ENCODE assay signal across 12 mouse cellular contexts in the genomic region with DNA sequence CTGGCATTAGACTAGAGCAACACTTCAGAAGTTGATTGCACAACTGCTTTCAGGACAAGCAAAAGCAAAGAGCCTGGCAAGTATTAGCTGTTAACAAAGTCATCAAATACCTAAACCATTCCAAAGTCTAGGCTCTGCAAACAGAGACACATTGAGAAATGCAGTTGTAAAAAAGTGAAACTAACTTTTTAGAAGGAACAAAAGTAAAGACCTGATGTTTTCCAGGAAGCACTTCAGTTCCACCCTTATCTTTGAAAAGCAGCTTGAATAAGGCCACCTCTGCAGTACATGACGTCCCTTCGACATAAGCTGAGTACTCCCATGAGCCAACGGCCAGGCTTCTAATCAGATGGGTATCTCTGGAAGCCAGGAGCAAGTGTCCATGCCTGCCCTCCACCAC. TPM values are rescaled to one million over a fixed set of nuclear protein-coding genes. Genes with fewer than 3 reads are reported as not detected.
DNase-seq lines count a peak whose midpoint lies in the region; ATAC-seq and TF ChIP-seq lines count a peak whose summit lies in the region.
"Had no signal": no experiment of that assay in that cellular context is flagged by ENCODE, and none has a peak within 500 bp of the region (broad histone marks: within the 10 kb centered on the region; RNA-seq: fewer than 3 reads in every experiment).

No protein-coding gene starts in this region.

- H3K4me3 ChIP-seq in embryonic fibroblast, embryonic 13.5 days (ENCODE audit: insufficient read depth, low read length): no peak overlapping the region
- peak overlapping the region; percentile 48 for H3K4me3 ChIP-seq in liver, embryonic 16.5 days (ENCODE audit: low read depth, low read length)
- H3K4me3 ChIP-seq in hindbrain, embryonic 11.5 days (ENCODE audit: low read depth, low read length): no peak overlapping the region

- no peaks in the 10 kb centered on the region for H3K9me3 ChIP-seq in liver, embryonic 16.5 days (replicated peaks; ENCODE audit: control insufficient read depth, low read length)
- no peaks in the 10 kb centered on the region for H3K9me3 ChIP-seq in hindbrain, embryonic 11.5 days (ENCODE audit: control insufficient read depth, low read length)

- H3K27me3 ChIP-seq in liver, embryonic 16.5 days (ENCODE audit: control insufficient read depth, insufficient read depth, low read depth, low read length): no peaks in the 10 kb centered on the region
- no peaks in the 10 kb centered on the region for H3K27me3 ChIP-seq in hindbrain, embryonic 11.5 days (ENCODE audit: control insufficient read depth, insufficient read depth, low read length)

- 0% methylated on average over 3 of the region's 3 CpGs for WGBS in liver, embryonic 16.5 days (ENCODE audit: insufficient replicate concordance)
- WGBS in hindbrain, embryonic 11.5 days: 89% methylated on average over 3 of the region's 3 CpGs

- peak overlapping the region; percentile 58 for H3K9ac ChIP-seq in liver, embryonic 16.5 days (ENCODE audit: low read depth, low read length)
- no peak overlapping the region for H3K9ac ChIP-seq in hindbrain, embryonic 11.5 days (ENCODE audit: low read depth, low read length)

- TF ChIP-seq CTCF in embryonic fibroblast, embryonic 13.5 days (IDR thresholded peaks at IDR 0.05; ENCODE audit: borderline replicate concordance, insufficient read depth, low read length): no peak

- H3K4me2 ChIP-seq in liver, embryonic 16.5 days (ENCODE audit: low read depth, low read length): peak overlapping the region; percentile 79
- H3K4me2 ChIP-seq in hindbrain, embryonic 11.5 days (replicated peaks; ENCODE audit: low read depth, low read length): no peak overlapping the region

- no peak for TF ChIP-seq POLR2A in embryonic fibroblast, embryonic 13.5 days (IDR thresholded peaks at IDR 0.05; ENCODE audit: low read depth, low read length)

- DNase-seq in NIH3T3 (ENCODE audit: low read depth): peak; percentile 57
- peak; percentile 11 for DNase-seq in skeletal muscle tissue, adult 2 months (ENCODE audit: low read depth, low spot score)
- no peak for DNase-seq in gastrocnemius, postnatal 36 days
- no peak for DNase-seq in B cell, adult 2 months
- no peak for DNase-seq in hindbrain, embryonic 11.5 days (ENCODE audit: low spot score)
- DNase-seq: cerebellum, adult 9-10 months; gastrocnemius, postnatal 25 days; left cerebral cortex, postnatal 4 days; right cerebral cortex, adult 18-20 months had no signal

- ATAC-seq in liver, embryonic 16.5 days (ENCODE audit: low read depth): peak; percentile 95
- ATAC-seq in hindbrain, embryonic 11.5 days (ENCODE audit: low FRiP score): no peak

- peak overlapping the region; percentile 62; the same call in 1 of the 2 replicates for H3K27ac ChIP-seq in embryonic fibroblast, embryonic 13.5 days (ENCODE audit: insufficient read depth, low read length)
- H3K27ac ChIP-seq in liver, embryonic 16.5 days (ENCODE audit: low read length): peak overlapping the region; percentile 99
- no peak overlapping the region for H3K27ac ChIP-seq in hindbrain, embryonic 11.5 days (ENCODE audit: low read depth, low read length)

- intact Hi-C loops in gastrocnemius, postnatal 36 days (cut with DNase I): no loop called here

- H3K36me3 ChIP-seq in liver, embryonic 16.5 days (ENCODE audit: control insufficient read depth, insufficient read depth): no peaks in the 10 kb centered on the region
- H3K36me3 ChIP-seq in hindbrain, embryonic 11.5 days (ENCODE audit: control insufficient read depth, insufficient read depth, low read length): no peaks in the 10 kb centered on the region

- H3K4me1 ChIP-seq in embryonic fibroblast, embryonic 13.5 days (ENCODE audit: control insufficient read depth, insufficient read depth, low read length): no peaks in the 10 kb centered on the region
- H3K4me1 ChIP-seq in liver, embryonic 16.5 days (ENCODE audit: control insufficient read depth, low read depth, low read length): peaks cover 27% of the 10 kb centered on the region
- no peaks in the 10 kb centered on the region for H3K4me1 ChIP-seq in hindbrain, embryonic 11.5 days (replicated peaks; ENCODE audit: control insufficient read depth, insufficient read depth, low read length)

RNA-seq across cellular contexts. Expression of gene Crisp2, which starts 0.3 kb away (rescaled TPM):
- 0.40 TPM in 1 of 2 replicates, not detected in the other for polyA plus RNA-seq in embryonic fibroblast, embryonic 13.5 days (2011; ENCODE audit: insufficient read length, low read depth, missing spikeins)
- 0.08 and 0.27 TPM in 2 replicates for polyA plus RNA-seq in liver, embryonic 16.5 days (2015; fragmentation: Nextera tagmentation; extraction: Ambion mirVana)
- not detected for total RNA-seq in gastrocnemius, postnatal 36 days (2021)
- polyA plus RNA-seq in hindbrain, embryonic 11.5 days (2014; fragmentation: Nextera tagmentation; extraction: Ambion mirVana): not detected in 2 replicates
- total RNA-seq: gastrocnemius, postnatal 25 days; left cerebral cortex, postnatal 4 days had no signal
- polyA plus RNA-seq: intestine, embryonic 14.5 days had no signal

RNA-seq across cellular contexts. Expression of gene Rhag, which starts 4.4 kb away (rescaled TPM):
- polyA plus RNA-seq in embryonic fibroblast, embryonic 13.5 days (2011; ENCODE audit: insufficient read length, low read depth, missing spikeins): not detected in 2 replicates
- 223 and 224 TPM in 2 replicates for polyA plus RNA-seq in liver, embryonic 16.5 days (2015; fragmentation: Nextera tagmentation; extraction: Ambion mirVana)
- total RNA-seq in gastrocnemius, postnatal 36 days (2021): not detected
- 7.7 and 8.0 TPM in 2 replicates for polyA plus RNA-seq in hindbrain, embryonic 11.5 days (2014; fragmentation: Nextera tagmentation; extraction: Ambion mirVana)
- total RNA-seq: gastrocnemius, postnatal 25 days; left cerebral cortex, postnatal 4 days had no signal

Comparison
In these comparisons a context has a peak if more than half of its experiments do, and no peak if none do; other contexts are left out.
1. DNase-seq: peak in NIH3T3 (single experiment) and skeletal muscle tissue, adult 2 months (single experiment); none in gastrocnemius, postnatal 36 days (0 of 2), B cell, adult 2 months (0 of 2) and hindbrain, embryonic 11.5 days (single experiment).
2. RNA of gene Rhag, which starts 4.4 kb away (polyA plus RNA-seq): 223 to 224 TPM in liver, embryonic 16.5 days; 7.7 to 8.0 TPM in hindbrain, embryonic 11.5 days and not detected in embryonic fibroblast, embryonic 13.5 days; every median in the first group is over 10 times any median in the second.